Mouse (Mus musculus): ENCODE measurements around the gene Wdpcp. TPM values are rescaled to one million over a fixed set of nuclear protein-coding genes. Genes with fewer than 3 reads are reported as not detected.

The Wdpcp gene
- polyA plus RNA-seq, 1 experiment = not detected

DNA sequence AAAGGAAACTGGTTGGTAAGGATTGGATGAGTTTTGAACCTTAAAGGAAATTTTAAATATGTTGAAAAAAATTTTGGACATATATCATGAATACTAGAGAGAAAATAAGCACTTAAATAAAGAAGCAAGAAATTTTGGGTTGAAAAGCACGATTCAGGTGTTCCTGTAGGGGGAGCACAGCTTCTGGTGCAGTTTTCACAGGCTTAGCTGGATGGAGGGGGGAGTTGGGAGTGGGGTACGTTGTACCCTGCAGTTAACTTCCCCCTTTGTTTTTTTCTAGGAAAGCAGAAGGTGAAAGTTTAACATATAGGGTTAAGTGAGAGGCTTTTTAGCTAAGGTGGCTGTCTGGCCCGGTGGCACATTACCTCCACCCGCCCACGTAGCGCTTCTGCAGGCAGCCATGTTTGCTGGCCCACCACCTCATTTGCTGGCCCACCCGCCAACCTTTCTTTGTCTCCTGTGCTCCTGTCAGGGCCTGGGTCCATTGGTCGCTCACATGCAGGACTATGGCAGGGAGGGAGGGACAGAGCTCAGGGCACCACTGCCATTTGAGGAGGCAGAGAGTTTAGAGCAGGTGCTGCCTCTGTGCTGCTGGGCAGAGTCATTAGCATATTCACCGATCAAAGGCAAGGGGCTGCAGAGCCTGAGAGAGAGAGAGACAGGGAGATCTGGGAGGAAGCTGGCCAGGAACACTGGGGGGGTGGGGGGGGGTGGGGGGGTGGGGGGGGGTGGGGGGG lies 62.3 kb downstream of the Wdpcp start:
- Histone ChIP-seq H3K36me3 (ENCODE audit: control insufficient read depth) (no peaks in the 10 kb centered on the region), H3K27me3 (ENCODE audit: control insufficient read depth) (no peaks in the 10 kb centered on the region), H3K4me3 (replicated peaks) (no peak overlapping the region), H3K9me3 (ENCODE audit: control insufficient read depth, low read length) (no peaks in the 10 kb centered on the region), H3K4me1 (ENCODE audit: control insufficient read depth) (no peaks in the 10 kb centered on the region)
- TF ChIP-seq TAL1 (IDR thresholded peaks at IDR 0.05; ENCODE audit: low read length) = no peak
- no peak for TF ChIP-seq GATA1 (IDR thresholded peaks at IDR 0.05; ENCODE audit: low read length)

DNA sequence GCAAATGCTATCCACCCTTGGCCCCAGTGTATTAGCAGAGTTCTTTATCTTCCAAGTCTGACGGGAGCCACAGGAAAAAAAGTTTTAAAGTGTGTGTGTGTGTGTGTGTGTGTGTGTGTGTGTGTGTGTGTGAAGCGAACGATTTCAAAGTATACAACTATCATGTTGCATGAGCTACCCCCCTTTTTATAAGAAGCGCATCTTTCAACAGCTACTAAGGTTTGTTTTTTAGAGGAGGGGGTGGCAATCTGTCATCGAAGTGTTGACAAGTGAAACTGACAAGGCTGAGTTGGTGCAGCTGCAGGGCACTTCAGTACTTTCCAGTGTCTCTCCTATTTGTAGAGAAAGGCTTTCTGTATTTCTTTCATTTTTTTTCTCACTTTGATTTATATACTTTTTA lies 66.3 kb downstream of the Wdpcp start:
- Histone ChIP-seq H3K27me3 (ENCODE audit: control insufficient read depth) (no peaks in the 10 kb centered on the region), H3K4me1 (ENCODE audit: control insufficient read depth) (no peaks in the 10 kb centered on the region), H3K4me3 (replicated peaks) (no peak overlapping the region), H3K36me3 (ENCODE audit: control insufficient read depth) (no peaks in the 10 kb centered on the region), H3K9me3 (ENCODE audit: control insufficient read depth, low read length) (no peaks in the 10 kb centered on the region)
- TF ChIP-seq TAL1 (IDR thresholded peaks at IDR 0.05; ENCODE audit: low read length) = no peak
- no peak for TF ChIP-seq GATA1 (IDR thresholded peaks at IDR 0.05; ENCODE audit: low read length)

DNA sequence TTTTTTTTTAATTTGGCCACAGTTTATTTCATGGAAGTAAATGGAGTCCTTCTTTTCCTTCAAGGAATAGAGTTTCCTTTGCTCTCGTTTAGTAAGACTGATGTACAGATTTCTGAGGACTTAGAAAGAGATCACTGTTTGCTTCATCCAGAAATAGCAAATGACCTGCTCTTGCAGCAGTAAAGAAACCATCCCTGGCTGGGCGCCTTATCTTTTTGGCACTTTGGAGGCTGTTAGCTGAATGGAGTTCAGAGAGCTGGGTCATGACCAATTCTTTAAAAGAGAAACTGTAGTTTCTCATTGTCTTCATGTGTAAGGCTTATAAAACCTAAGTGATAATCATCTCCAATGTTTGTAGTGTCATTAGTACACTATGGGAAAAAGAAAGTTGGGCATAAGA lies 67.5 kb downstream of the Wdpcp start:
- H3K27me3 ChIP-seq (ENCODE audit: control insufficient read depth) = no peaks in the 10 kb centered on the region
- no peaks in the 10 kb centered on the region for H3K4me1 ChIP-seq (ENCODE audit: control insufficient read depth)
- H3K9me3 ChIP-seq (ENCODE audit: control insufficient read depth, low read length) = no peaks in the 10 kb centered on the region
- no peaks in the 10 kb centered on the region for H3K36me3 ChIP-seq (ENCODE audit: control insufficient read depth)
- H3K4me3 ChIP-seq (replicated peaks) = no peak overlapping the region
- TF ChIP-seq TAL1 (IDR thresholded peaks at IDR 0.05; ENCODE audit: low read length) = no peak
- no peak for TF ChIP-seq GATA1 (IDR thresholded peaks at IDR 0.05; ENCODE audit: low read length)

DNA sequence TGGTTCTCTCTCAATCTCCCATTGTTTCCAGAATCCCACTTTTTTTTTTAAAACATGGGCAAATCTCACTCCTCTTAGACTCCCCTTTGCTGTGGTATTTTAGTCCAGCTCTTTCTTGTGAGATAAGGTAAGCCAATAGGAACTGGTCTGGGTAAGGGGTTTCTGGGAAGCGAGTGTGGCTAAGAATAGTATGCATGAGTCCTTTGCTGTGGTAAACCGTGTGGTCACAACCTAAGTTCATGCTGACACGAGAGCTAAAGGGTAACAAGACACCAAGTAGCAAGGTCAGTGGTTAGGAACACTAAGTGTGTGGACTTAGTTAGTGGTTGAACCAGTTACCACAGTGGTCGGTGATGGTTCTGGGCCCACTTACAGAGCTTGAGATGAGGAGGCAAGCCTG lies 72.2 kb downstream of the Wdpcp start:
- Histone ChIP-seq H3K4me3 (replicated peaks) (no peak overlapping the region), H3K4me1 (ENCODE audit: control insufficient read depth) (no peaks in the 10 kb centered on the region), H3K9me3 (ENCODE audit: control insufficient read depth, low read length) (no peaks in the 10 kb centered on the region), H3K36me3 (ENCODE audit: control insufficient read depth) (no peaks in the 10 kb centered on the region), H3K27me3 (ENCODE audit: control insufficient read depth) (no peaks in the 10 kb centered on the region)
- TF ChIP-seq TAL1 (IDR thresholded peaks at IDR 0.05; ENCODE audit: low read length) = no peak

DNA sequence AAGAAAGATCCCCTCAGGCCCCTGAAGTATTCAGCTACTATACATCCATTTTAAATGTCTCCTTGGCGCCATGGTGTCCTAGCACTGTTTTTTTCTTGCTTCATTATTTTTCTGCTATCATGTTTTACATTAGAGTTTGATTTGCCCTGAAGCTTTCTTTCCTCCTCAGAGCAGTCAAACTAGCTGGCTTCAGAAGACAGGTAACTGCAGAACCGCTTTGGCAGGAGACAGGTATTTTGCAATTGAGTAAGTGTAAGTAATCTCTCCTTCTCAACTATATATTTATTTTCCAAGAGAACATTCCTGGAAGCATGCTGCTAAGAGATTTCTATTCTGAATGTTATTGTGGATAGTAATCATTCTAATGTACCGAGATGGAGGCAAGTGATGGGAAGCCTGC lies 74.1 kb downstream of the Wdpcp start:
- Histone ChIP-seq H3K36me3 (ENCODE audit: control insufficient read depth) (no peaks in the 10 kb centered on the region), H3K9me3 (ENCODE audit: control insufficient read depth, low read length) (no peaks in the 10 kb centered on the region)
- TF ChIP-seq GATA1 (IDR thresholded peaks at IDR 0.05; ENCODE audit: low read length) = no peak
- no peak for TF ChIP-seq TAL1 (IDR thresholded peaks at IDR 0.05; ENCODE audit: low read length)

DNA sequence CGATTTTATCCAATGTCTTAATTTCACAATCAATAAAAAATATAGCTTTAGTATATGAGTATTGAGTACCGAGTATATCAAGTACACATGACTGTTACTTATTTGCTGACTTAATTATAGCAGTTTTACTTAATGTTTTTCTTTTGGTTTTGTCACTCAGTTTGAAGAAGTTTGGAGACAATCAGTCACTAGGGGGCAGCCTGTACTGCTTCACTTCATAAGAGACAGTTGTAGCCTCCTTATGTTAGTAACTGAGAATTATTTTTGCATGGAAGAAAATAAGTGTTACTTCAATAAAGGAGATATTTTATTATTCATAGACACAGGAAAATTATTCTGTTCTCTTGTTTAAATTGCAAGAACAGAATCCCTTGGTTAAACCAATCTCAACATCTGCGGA lies 87.0 kb downstream of the Wdpcp start:
- Histone ChIP-seq H3K27me3 (ENCODE audit: control insufficient read depth) (no peaks in the 10 kb centered on the region), H3K9me3 (ENCODE audit: control insufficient read depth, low read length) (no peaks in the 10 kb centered on the region), H3K36me3 (ENCODE audit: control insufficient read depth) (no peaks in the 10 kb centered on the region), H3K4me3 (replicated peaks) (no peak overlapping the region), H3K4me1 (ENCODE audit: control insufficient read depth) (no peaks in the 10 kb centered on the region)
- TF ChIP-seq TAL1 (IDR thresholded peaks at IDR 0.05; ENCODE audit: low read length) (no peak), GATA1 (IDR thresholded peaks at IDR 0.05; ENCODE audit: low read length) (no peak)

More for the DNA sequence above, 74.1 kb downstream of the Wdpcp start:
- no peaks in the 10 kb centered on the region for H3K27me3 ChIP-seq (ENCODE audit: control insufficient read depth)
- no peaks in the 10 kb centered on the region for H3K4me1 ChIP-seq (ENCODE audit: control insufficient read depth)
- no peak overlapping the region for H3K4me3 ChIP-seq (replicated peaks)

DNA sequence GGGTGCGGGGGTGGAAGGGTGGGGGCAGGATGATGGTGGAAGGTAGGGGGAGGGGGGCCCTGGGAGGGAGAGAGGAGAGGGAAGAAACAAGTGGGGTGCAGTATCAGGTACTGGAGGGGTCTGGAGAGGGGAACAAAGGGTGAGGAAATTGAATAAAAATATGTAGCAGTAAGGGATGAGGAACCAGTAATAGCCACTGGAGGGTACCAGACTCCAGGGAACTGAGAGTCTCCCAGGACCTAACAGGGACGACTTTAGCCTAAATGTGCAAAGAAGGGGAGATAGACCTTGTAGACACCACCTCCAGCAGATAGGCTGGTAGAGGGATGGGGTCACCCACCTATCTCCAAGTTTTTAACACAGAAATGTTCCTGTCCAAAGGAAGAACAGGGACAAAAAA lies 105.0 kb downstream of the Wdpcp start:
- TF ChIP-seq GATA1 (IDR thresholded peaks at IDR 0.05; ENCODE audit: low read length) (no peak), TAL1 (IDR thresholded peaks at IDR 0.05; ENCODE audit: low read length) (no peak)
- H3K36me3 ChIP-seq (ENCODE audit: control insufficient read depth) = no peaks in the 10 kb centered on the region
- H3K4me3 ChIP-seq (replicated peaks) = no peak overlapping the region
- H3K4me1 ChIP-seq (ENCODE audit: control insufficient read depth) = no peaks in the 10 kb centered on the region
- H3K9me3 ChIP-seq (ENCODE audit: control insufficient read depth, low read length) = no peaks in the 10 kb centered on the region
- H3K27me3 ChIP-seq (ENCODE audit: control insufficient read depth) = no peaks in the 10 kb centered on the region

DNA sequence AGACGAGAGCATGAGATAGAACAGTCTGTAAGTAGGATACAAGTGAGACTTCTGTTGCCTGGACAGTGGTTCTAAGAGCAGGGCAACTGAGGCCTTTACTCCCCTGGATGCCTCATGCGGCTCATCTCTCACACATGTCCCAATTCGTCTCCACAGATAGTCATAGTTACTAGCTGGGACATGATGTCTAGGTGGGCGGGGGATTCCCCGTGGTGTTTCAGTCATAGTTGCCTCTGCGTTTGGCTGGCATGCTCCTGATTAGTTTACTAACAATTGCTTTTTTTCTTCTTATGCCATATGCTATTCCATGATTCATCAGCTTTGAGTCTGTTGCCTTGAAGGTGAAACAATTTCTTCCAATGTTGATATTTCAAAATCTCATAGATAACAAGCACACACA lies 116.4 kb downstream of the Wdpcp start:
- no peaks in the 10 kb centered on the region for H3K36me3 ChIP-seq (ENCODE audit: control insufficient read depth)
- H3K9me3 ChIP-seq (ENCODE audit: control insufficient read depth, low read length) = peaks cover 2% of the 10 kb centered on the region; the same call in 1 of the 2 replicates
- TF ChIP-seq GATA1 (IDR thresholded peaks at IDR 0.05; ENCODE audit: low read length) (no peak), TAL1 (IDR thresholded peaks at IDR 0.05; ENCODE audit: low read length) (no peak)
- no peak overlapping the region for H3K4me3 ChIP-seq (replicated peaks)
- H3K4me1 ChIP-seq (ENCODE audit: control insufficient read depth) = no peaks in the 10 kb centered on the region
- H3K27me3 ChIP-seq (ENCODE audit: control insufficient read depth) = no peaks in the 10 kb centered on the region

DNA sequence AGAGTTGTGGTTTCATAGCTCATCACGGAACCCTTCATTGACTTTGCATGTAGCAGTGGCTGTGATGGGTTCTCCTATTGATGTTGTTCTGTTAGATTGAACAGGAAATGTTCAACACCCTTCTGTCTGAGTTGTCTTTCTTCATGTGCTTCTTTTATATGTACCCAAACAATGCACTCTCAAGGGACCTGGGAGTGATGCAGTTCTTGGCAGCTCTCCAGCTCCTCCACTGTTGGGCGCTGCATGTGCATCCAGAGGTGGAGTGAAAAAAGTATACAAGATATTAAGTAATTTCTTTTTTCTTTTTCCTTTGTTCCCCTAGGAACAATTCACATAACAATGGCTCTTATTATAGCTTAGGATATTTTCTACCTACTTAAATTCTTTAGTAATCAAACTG lies 118.7 kb downstream of the Wdpcp start:
- H3K4me1 ChIP-seq (ENCODE audit: control insufficient read depth) = no peaks in the 10 kb centered on the region
- H3K27me3 ChIP-seq (ENCODE audit: control insufficient read depth) = no peaks in the 10 kb centered on the region
- H3K9me3 ChIP-seq (ENCODE audit: control insufficient read depth, low read length) = no peaks in the 10 kb centered on the region
- no peaks in the 10 kb centered on the region for H3K36me3 ChIP-seq (ENCODE audit: control insufficient read depth)
- TF ChIP-seq TAL1 (IDR thresholded peaks at IDR 0.05; ENCODE audit: low read length) (no peak), GATA1 (IDR thresholded peaks at IDR 0.05; ENCODE audit: low read length) (no peak)
- no peak overlapping the region for H3K4me3 ChIP-seq (replicated peaks)

DNA sequence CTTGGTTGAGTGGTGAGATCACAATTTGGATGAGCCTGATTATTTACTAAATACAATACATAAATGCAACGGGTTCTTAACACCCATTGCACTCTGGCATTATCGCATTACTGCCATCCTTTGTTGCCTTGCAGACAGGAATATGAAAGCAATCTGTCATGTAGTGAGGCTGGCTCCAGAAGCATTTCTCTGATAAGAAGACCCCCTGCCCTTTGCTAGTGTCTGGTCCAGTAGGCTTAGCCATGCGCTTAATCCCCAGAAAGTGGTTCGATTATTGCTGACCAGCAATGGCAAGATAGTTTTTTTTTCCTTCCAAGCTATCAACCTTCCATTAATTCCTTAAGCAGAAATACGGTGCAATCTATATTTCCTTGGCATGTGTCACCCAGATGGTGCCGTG lies 122.1 kb downstream of the Wdpcp start:
- no peak overlapping the region for H3K4me3 ChIP-seq (replicated peaks)
- H3K36me3 ChIP-seq (ENCODE audit: control insufficient read depth) = no peaks in the 10 kb centered on the region
- H3K4me1 ChIP-seq (ENCODE audit: control insufficient read depth) = no peaks in the 10 kb centered on the region
- H3K27me3 ChIP-seq (ENCODE audit: control insufficient read depth) = no peaks in the 10 kb centered on the region
- TF ChIP-seq TAL1 (IDR thresholded peaks at IDR 0.05; ENCODE audit: low read length) (no peak), GATA1 (IDR thresholded peaks at IDR 0.05; ENCODE audit: low read length) (no peak)
- no peaks in the 10 kb centered on the region for H3K9me3 ChIP-seq (ENCODE audit: control insufficient read depth, low read length)
